Mouse (Mus musculus) midbrain, postnatal 0 days (tissue): ENCODE data around the gene Tmie. TPM values are rescaled to one million over a fixed set of nuclear protein-coding genes. Genes with fewer than 3 reads are reported as not detected.

Experiments
- ATAC-seq: fragments of 200-750 bp; cut with Nextera tagmentation; 2 replicates; pipeline ENCODE4 v1.8.0; 2017; ENCODE audit warnings: moderate number of reproducible peaks, mild to moderate bottlenecking, moderate TSS enrichment, moderate library complexity; ENCODE audit not compliant: low FRiP score
- DNase-seq: peaks from one replicate; pipeline ENCODE4 v3.0.0-alpha.2; 2015; ENCODE audit warnings: low spot score
- H3K27ac ChIP-seq: fragments of 300-500 bp; sonication (generic); 2 replicates; pipeline ENCODE4 v1.5.1; 2014; ENCODE audit warnings: low read depth, mild to moderate bottlenecking, low read length, mixed read lengths
- H3K27me3 ChIP-seq: fragments of 300-500 bp; sonication (generic); 2 replicates; pipeline ENCODE4 v1.6.1; 2014; ENCODE audit warnings: low read length, control low read depth, mixed read lengths; ENCODE audit not compliant: insufficient read depth
- H3K36me3 ChIP-seq: fragments of 300-500 bp; sonication (generic); 2 replicates; pipeline ENCODE4 v1.6.1; 2014; ENCODE audit warnings: low read length, control low read depth, mixed read lengths; ENCODE audit not compliant: insufficient read depth
- H3K4me1 ChIP-seq: fragments of 300-500 bp; sonication (generic); 2 replicates; pipeline ENCODE4 v1.6.1; 2014; ENCODE audit warnings: mild to moderate bottlenecking, control low read depth, antibody characterized with exemption, low read length, mixed read lengths; ENCODE audit not compliant: insufficient read depth
- H3K4me2 ChIP-seq: fragments of 300-500 bp; sonication (generic); 2 replicates; pipeline ENCODE4 v1.6.1; 2014; ENCODE audit warnings: low read depth, mild to moderate bottlenecking, low read length, mixed read lengths; ENCODE audit not compliant: poor library complexity, severe bottlenecking
- H3K4me3 ChIP-seq: fragments of 300-500 bp; sonication (generic); 2 replicates; pipeline ENCODE4 v1.5.1; 2014; ENCODE audit warnings: low read depth, mild to moderate bottlenecking, low read length, moderate library complexity
- H3K9ac ChIP-seq: fragments of 300-500 bp; sonication (generic); replicated peaks from 2 replicates; pipeline ENCODE4 v1.6.1; 2014; ENCODE audit warnings: mild to moderate bottlenecking, low read length, moderate library complexity, mixed read lengths; ENCODE audit not compliant: poor library complexity, severe bottlenecking
- H3K9me3 ChIP-seq: fragments of 300-500 bp; sonication (generic); 2 replicates; pipeline ENCODE4 v1.6.1; 2016; ENCODE audit warnings: low read length, control low read depth
- CTCF ChIP-seq: IDR thresholded peaks from 2 replicates; pipeline ENCODE4 v1.5.1; 2016; ENCODE audit warnings: antibody characterized with exemption, mild to moderate bottlenecking
- WGBS: fragments of 180-500 bp; shearing (Covaris S2); extraction: QIAGEN DNeasy Blood & Tissue Kit; methylation state at CpG from one replicate; pipeline ENCODE4 v1.1.7; 2014; 5-methylcytosine and 5-hydroxymethylcytosine counted together
- polyA plus RNA-seq: library from polyadenylated mRNA; unstranded; fragments of >200 nt; fragmentation: Nextera tagmentation; extraction: Ambion mirVana; gene quantifications from 2 replicates; pipeline ENCODE4 v1.2.1, GENCODE M21; 2015
- total RNA-seq: library from RNA; depleted of rRNA; stranded (reverse); fragments of >200 nt; gene quantifications from 2 replicates; pipeline ENCODE4 v1.2.3, GENCODE M21; 2014; rRNA removed

Gene Tmie
- total RNA-seq (3.7 and 7.6 TPM in 2 replicates), polyA plus RNA-seq (6.6 and 7.6 TPM in 2 replicates)

DNA sequence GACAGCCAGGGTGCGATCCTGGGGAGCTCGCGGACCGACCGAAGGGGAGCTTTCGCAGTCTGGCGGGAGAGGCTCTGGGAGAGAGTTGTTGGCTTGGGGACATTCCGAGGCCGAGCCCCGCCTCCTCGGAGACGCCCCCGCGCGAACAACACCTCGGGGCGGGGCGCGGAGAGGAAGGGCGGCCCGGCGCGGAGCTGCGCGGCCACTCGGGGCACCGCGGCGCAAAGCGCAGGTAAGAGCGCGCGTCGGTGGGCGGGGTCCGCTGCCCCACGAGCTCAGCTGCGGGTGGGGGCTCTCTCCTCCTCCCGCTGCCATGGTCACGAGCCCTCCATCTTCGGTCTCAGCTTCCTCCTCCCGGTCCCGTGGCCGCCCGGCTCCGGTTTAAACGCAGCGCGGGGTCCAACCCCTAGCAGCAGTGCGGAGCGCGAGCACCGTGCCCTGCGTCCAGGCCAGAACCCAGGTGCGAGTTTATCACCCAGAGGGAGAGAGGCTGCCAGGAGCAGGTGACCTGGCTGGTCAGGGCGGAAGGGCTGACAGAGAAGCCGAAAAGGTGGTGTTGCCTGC lies at the start of gene Tmie:
TSS of gene Tmie (minus strand) at position 116 of the 564 bp plus-strand sequence.
- ATAC-seq (peak; percentile 52), DNase-seq (peak; percentile 40)
- peaks cover 4% of the 10 kb centered on the region for H3K4me1 ChIP-seq
- TF ChIP-seq CTCF: no peak
- H3K27me3 ChIP-seq: peaks cover 14% of the 10 kb centered on the region
- peak within 1 kb of the TSS; percentile 59 for H3K4me3 ChIP-seq
- no peaks in the 10 kb centered on the region for H3K36me3 ChIP-seq
- WGBS: under 1% methylated on average over 50 of the region's 57 CpGs
- H3K4me2 ChIP-seq: peak within 1 kb of the TSS; percentile 92
- peak within 1 kb of the TSS; percentile 26; the same call in 1 of the 2 replicates for H3K27ac ChIP-seq
- H3K9ac ChIP-seq: peak within 1 kb of the TSS; percentile 25
- no peaks in the 10 kb centered on the region for H3K9me3 ChIP-seq

GRCm38 (mm10) chr9:110922759-110923158 lies 42.8 kb upstream of the Tmie start:
- 23% methylated on average over 7 of the region's 7 CpGs for WGBS
- Histone ChIP-seq H3K4me2 (no peak overlapping the region), H3K4me1 (no peaks in the 10 kb centered on the region)

DNA sequence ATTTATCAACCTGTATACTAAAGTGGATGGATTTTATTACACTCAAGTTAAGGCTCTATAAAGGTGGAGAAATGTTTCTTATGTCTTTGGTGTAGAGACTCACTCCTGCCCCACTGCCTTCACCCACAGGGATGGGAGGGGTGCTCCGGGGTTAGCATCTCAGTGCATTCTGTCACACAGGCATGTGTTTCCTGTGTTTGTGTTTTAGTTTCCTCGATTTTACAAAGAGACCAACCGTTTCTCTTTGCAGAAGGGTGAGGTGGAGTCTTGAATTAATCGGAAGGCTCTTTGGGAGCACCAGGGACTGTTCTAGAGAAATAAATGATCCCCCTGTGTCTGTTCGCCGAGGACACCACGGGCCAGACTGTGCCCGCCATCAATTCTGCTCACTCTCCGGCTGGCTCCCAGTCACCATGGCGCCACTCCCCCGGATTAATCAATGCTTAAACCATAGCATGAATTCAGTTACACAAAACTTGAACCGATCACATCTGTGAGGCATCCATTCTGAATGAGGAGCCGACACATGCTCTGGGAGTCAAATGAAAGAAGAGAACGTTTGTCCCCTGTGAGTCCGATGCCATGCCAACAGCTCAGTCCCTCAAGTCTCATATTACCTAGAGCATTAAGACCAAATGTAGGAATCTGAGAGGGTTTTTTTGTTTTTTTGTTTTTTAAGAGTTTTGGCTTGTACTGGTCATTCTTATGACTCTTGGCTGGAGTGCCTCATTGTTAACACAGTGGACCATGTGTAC lies 40.9 kb upstream of the Tmie start:
- no peak for ATAC-seq
- Histone ChIP-seq H3K9me3 (no peaks in the 10 kb centered on the region), H3K4me2 (no peak overlapping the region), H3K4me3 (no peak overlapping the region), H3K27ac (no peak overlapping the region), H3K36me3 (no peaks in the 10 kb centered on the region), H3K9ac (no peak overlapping the region), H3K27me3 (no peaks in the 10 kb centered on the region), H3K4me1 (no peaks in the 10 kb centered on the region)
- TF ChIP-seq CTCF: no peak
- WGBS: 48% methylated on average over 15 of the region's 15 CpGs
- no peak for DNase-seq

More at GRCm38 (mm10) chr9:110922759-110923158, 42.8 kb upstream of the Tmie start:
- Histone ChIP-seq H3K9me3 (no peaks in the 10 kb centered on the region), H3K27me3 (no peaks in the 10 kb centered on the region), H3K27ac (no peak overlapping the region), H3K4me3 (no peak overlapping the region), H3K9ac (no peak overlapping the region), H3K36me3 (no peaks in the 10 kb centered on the region)
- no peak for ATAC-seq
- peak; percentile 92 for TF ChIP-seq CTCF
- peak; percentile 86 for DNase-seq

GRCm38 (mm10) chr9:110916786-110917185 lies 36.9 kb upstream of the Tmie start, which contains the start of gene Fam240a:
Gene Fam240a, minus strand, starts transcription at chr9:110916861.
- H3K4me1 ChIP-seq: no peaks in the 10 kb centered on the region
- H3K27me3 ChIP-seq: no peaks in the 10 kb centered on the region
- H3K4me3 ChIP-seq: no peak within 1 kb of the TSS
- H3K27ac ChIP-seq: no peak within 1 kb of the TSS
- no peaks in the 10 kb centered on the region for H3K36me3 ChIP-seq
- DNase-seq (no peak), ATAC-seq (no peak)
- WGBS: 93% methylated on average over 7 of the region's 7 CpGs
- no peak for TF ChIP-seq CTCF
- no peaks in the 10 kb centered on the region for H3K9me3 ChIP-seq
- H3K9ac ChIP-seq: no peak within 1 kb of the TSS
- no peak within 1 kb of the TSS for H3K4me2 ChIP-seq

DNA sequence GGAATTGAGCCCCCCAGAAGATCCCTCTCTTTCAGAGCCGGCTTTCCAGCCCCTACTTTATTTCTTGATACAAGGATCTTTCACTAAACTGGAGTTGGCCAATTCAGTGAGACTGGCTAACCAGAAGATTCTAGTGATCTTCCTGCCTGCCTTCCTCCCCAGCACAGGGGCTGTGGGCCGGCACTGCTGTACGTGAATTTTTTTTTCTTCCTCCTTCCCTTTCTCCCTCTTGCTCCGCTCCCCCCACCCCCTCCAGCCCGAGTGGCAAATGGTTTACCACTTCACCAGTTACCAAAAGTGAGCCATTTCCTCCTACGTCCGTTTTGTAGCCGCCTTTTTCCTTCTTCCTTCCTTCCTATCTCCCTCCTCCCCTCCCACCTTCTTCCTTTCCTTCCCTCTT lies 35.6 kb upstream of the Tmie start:
- no peaks in the 10 kb centered on the region for H3K27me3 ChIP-seq
- H3K9me3 ChIP-seq: no peaks in the 10 kb centered on the region
- ATAC-seq (no peak), DNase-seq (no peak)
- H3K9ac ChIP-seq: no peak overlapping the region
- no peak overlapping the region for H3K4me2 ChIP-seq
- no peaks in the 10 kb centered on the region for H3K4me1 ChIP-seq
- no peaks in the 10 kb centered on the region for H3K36me3 ChIP-seq
- H3K27ac ChIP-seq: no peak overlapping the region
- WGBS: 79% methylated on average over 8 of the region's 8 CpGs
- no peak overlapping the region for H3K4me3 ChIP-seq
- no peak for TF ChIP-seq CTCF

DNA sequence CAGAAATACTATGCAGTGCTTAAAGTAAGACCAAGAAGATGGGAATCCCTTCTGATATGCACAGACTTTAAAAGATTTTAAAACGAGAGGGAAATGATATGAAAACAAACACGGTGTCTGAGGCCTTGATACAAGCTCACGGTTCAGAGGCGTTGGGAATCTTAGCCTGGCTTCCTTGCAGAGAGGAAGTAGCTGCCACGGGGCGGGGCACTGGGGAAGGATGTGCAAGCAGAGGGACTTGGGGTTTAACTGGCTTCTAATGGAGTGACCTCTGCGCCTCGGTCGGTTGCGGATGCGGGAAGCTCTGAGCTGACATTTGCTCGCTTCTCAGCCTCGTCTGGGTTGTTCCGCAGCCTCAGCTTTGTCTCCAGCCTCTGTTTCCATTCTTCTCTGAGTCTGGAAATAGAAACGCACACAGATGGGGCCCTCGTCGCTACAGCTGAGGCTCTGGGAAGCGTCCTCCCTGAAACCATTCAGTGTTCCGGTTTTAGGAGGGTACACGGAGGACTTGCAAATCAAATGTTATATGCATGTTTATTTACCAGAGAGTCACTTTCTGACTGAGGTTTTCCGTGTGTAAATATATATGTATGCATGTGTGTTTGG lies 34.8 kb upstream of the Tmie start:
- DNase-seq: no peak
- Histone ChIP-seq H3K36me3 (no peaks in the 10 kb centered on the region), H3K4me1 (no peaks in the 10 kb centered on the region), H3K27ac (no peak overlapping the region), H3K4me2 (no peak overlapping the region), H3K27me3 (no peaks in the 10 kb centered on the region), H3K9me3 (no peaks in the 10 kb centered on the region), H3K9ac (no peak overlapping the region), H3K4me3 (no peak overlapping the region)
- no peak for TF ChIP-seq CTCF
- ATAC-seq: no peak
- 62% methylated on average over 21 of the region's 21 CpGs for WGBS
